Mouse (Mus musculus) gastrocnemius, postnatal 14 days (tissue): ENCODE results near the gene Cphx1. TPM values are rescaled to one million over a fixed set of nuclear protein-coding genes. Genes with fewer than 3 reads are reported as not detected.
"Not testable (repeated sequence)": the region's sequence is repeated elsewhere in the genome, so short reads cannot be mapped to it uniquely, and the experiment has no call there.

Experiments
- DNase-seq: peaks from one replicate; pipeline ENCODE4 v3.0.0; 2021; ENCODE audit warnings: mixed read lengths
- intact Hi-C: fragments of 180-260 bp; cut with DNase I; formaldehyde crosslinking; loops from one replicate; pipeline ENCODE4 v1.15.1; 2025; ENCODE audit warnings: low total_unique reads
- long read RNA-seq, 2 experiments: library from polyadenylated mRNA; stranded (forward); transcript quantifications; one replicate each; pipeline ENCODE4 v2.0.0; 2021
- total RNA-seq, 2 experiments: library from RNA; stranded (reverse); gene quantifications; 2 replicates each; pipeline ENCODE4 v1.2.3; 2021

Cphx1 gene
- under 1 TPM in 1 of 2 experiments, not detected in 1; 0.16 TPM for total RNA-seq
- long read RNA-seq, experiment 1, result 0 reads
- long read RNA-seq, experiment 2, result 0 reads

DNA sequence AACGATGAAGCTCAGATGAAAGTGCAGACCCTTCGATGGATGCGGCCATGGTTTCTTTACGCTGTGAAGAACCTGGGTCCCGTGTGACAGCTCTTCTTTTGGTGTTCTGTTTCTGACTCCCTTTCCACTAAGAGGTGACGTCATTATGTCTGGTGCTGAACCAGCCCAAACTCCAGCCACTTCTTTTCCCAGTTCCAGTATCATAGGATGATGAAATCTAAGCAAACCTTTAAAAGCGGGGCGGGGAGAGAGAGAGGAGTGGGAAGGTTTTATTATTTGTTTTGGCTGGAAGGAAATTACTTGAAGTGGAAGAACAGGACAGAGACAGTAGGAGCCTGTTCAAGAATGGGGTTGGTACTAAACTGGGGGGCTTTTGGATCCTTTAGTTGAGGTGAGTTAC, at the start of gene Cphx1:
Gene Cphx1 (plus strand): TSS at position 301 of the 400 bp plus-strand sequence.
- intact Hi-C loops, DNase-seq: not testable (repeated sequence)

- DNase-seq, intact Hi-C loops: not testable (repeated sequence)
Measured at GRCm38 (mm10) chr14:25894566-25894965, 43.5 kb upstream of the Cphx1 start.

- intact Hi-C loops, DNase-seq: not testable (repeated sequence)
Measured at GRCm38 (mm10) chr14:25895686-25896085, 42.4 kb upstream of the Cphx1 start.

DNA sequence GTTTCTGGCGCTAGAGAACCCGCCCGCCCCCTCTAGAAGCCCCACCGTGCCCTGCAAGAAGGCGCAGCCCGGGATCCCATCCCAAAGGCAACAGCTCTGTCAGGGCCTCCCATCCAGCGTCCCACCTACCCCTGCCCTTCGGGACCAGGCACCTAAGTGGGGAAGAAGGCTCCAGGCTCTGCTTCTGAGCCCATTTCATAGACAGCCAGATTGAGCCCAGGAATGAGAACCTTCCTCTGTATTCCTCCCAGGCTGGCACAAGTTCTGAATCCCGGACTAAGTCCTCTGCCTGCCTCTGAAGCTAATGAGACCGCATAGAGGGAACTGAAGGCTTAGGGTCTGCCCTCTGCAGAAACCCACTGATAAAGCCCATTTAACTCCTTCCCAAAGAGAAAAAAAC, 35.1 kb upstream of the Cphx1 start, which contains the start of gene Plac9a:
Gene Plac9a (minus strand): TSS at position 101 of the 400 bp plus-strand sequence.
- DNase-seq, intact Hi-C loops: not testable (repeated sequence)

DNA sequence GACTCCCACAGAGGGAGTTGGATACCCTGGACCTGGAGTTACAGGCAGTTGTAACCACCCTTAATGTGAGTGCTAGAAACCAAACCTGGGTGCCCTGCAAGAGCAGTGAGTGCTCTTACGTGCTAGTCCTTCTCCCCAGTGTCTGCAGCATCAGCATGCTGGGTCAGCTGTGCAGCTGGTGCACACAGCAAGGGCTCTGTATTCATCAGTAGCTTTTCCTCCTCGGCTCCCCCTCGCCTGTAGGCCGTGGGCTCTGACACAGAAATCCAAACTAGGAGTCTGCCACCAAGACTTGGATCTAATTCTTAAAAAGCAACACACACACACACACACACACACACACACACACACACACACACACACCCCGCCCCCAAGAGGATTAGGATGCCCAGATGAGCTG, 32.9 kb upstream of the Cphx1 start:
- intact Hi-C loops, result not testable (repeated sequence)

GRCm38 (mm10) chr14:25907272-25907671, 30.8 kb upstream of the Cphx1 start:
- intact Hi-C loops, DNase-seq: not testable (repeated sequence)

More for the DNA sequence above, 32.9 kb upstream of the Cphx1 start:
- DNase-seq, result not testable (repeated sequence)

- intact Hi-C loops, DNase-seq: not testable (repeated sequence)
Measured at GRCm38 (mm10) chr14:25908976-25909375, 29.1 kb upstream of the Cphx1 start.

DNA sequence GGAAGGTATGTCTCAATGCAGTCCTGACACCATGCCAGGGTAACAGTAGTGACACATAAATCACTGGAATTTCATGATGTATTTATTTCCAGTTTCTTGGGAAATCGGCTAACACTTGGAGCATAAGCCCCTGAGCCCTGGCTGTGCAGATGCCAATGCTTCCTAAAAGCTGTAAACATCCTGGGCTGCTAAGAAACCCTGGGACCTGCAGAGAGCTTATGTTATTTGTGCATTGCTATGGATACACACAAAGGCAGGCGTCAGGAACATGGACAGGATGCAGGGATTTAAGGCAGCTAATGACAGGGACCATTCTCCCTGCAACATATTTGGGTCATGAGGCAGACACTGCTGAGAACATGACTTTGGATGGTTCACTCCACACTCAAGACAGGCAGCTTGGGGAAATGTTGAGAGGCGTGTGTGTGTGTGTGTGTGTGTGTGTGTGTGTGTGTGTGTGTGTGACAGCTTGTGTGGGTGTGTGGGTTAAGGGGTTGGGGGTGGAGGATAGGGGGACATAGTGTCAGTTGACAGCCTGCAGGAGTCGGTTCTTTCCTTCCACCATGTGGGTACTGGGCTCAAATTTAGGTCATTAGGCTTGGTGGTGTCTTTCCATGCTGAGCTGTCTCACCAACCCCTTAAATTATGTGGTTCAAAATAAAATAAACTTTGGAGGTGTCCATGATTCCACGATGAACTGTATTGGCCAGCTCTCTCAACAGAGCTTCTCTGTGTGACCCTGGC, 19.5 kb upstream of the Cphx1 start:
- intact Hi-C loops, DNase-seq: not testable (repeated sequence)

GRCm38 (mm10) chr14:25926814-25927561, 11.1 kb upstream of the Cphx1 start:
- intact Hi-C loops, result not testable (repeated sequence)

GRCm38 (mm10) chr14:25927562-25927881, 10.6 kb upstream of the Cphx1 start, which contains the start of gene Tmem254a:
Gene Tmem254a, minus strand, starts transcription at chr14:25927672.
- not testable (repeated sequence) for DNase-seq

More at GRCm38 (mm10) chr14:25926814-25927561, 11.1 kb upstream of the Cphx1 start:
- DNase-seq, result not testable (repeated sequence)

GRCm38 (mm10) chr14:25936867-25937630, 1.1 kb upstream of the Cphx1 start:
- DNase-seq, intact Hi-C loops: not testable (repeated sequence)

More at GRCm38 (mm10) chr14:25927562-25927881, 10.6 kb upstream of the Cphx1 start, which contains the start of gene Tmem254a:
- intact Hi-C loops, result not testable (repeated sequence)

GRCm38 (mm10) chr14:25957861-25958260, 19.8 kb downstream of the Cphx1 start:
- intact Hi-C loops, DNase-seq: not testable (repeated sequence)

- DNase-seq, intact Hi-C loops: not testable (repeated sequence)
Measured at GRCm38 (mm10) chr14:25978371-25979241, 40.5 kb downstream of the Cphx1 start, which contains the start of gene Duxbl1. Gene Duxbl1, plus strand, starts transcription at chr14:25978577.

- DNase-seq, intact Hi-C loops: not testable (repeated sequence)
Measured at GRCm38 (mm10) chr14:25979242-25979941, 41.3 kb downstream of the Cphx1 start.

GRCm38 (mm10) chr14:25981880-25982279, 43.8 kb downstream of the Cphx1 start:
- DNase-seq, intact Hi-C loops: not testable (repeated sequence)
